Mouse (Mus musculus) kidney, adult 2 months (tissue): ENCODE measurements around the gene Sbk2. TPM values are rescaled to one million over a fixed set of nuclear protein-coding genes. Genes with fewer than 3 reads are reported as not detected.

Experiments used
- DNase-seq: peaks from one replicate; pipeline ENCODE4 v3.0.0; 2021
- H3K27ac ChIP-seq: fragments of 200-500 bp; 2 replicates; pipeline ENCODE4 v1.5.1; 2012; ENCODE audit warnings: low read depth, low read length, control low read depth, inconsistent platforms; ENCODE audit not compliant: insufficient read depth
- H3K27me3 ChIP-seq: fragments of 200-500 bp; replicated peaks from 2 replicates; pipeline ENCODE4 v1.6.1; 2012; ENCODE audit warnings: mild to moderate bottlenecking, moderate library complexity, low read length, inconsistent platforms; ENCODE audit not compliant: control insufficient read depth, insufficient read depth
- H3K36me3 ChIP-seq: fragments of 200-500 bp; 2 replicates; pipeline ENCODE4 v1.6.1; 2012; ENCODE audit warnings: mild to moderate bottlenecking, moderate library complexity, low read length, inconsistent platforms; ENCODE audit not compliant: control insufficient read depth, insufficient read depth
- H3K4me1 ChIP-seq: fragments of 200-500 bp; 2 replicates; pipeline ENCODE4 v1.6.1; 2011; ENCODE audit warnings: low read length; ENCODE audit not compliant: control insufficient read depth, insufficient read depth
- H3K4me3 ChIP-seq: fragments of 200-500 bp; 2 replicates; pipeline ENCODE4 v1.5.1; 2011; ENCODE audit warnings: mild to moderate bottlenecking, low read depth, low read length, control low read depth; ENCODE audit not compliant: insufficient read depth
- CTCF ChIP-seq: fragments of 200-500 bp; conservative IDR thresholded peaks from 2 replicates; pipeline ENCODE4 v1.5.1; 2011; ENCODE audit warnings: low read depth, mild to moderate bottlenecking, control low read depth, low read length, moderate library complexity, mixed read lengths; ENCODE audit not compliant: insufficient read depth, insufficient read length
- POLR2A ChIP-seq: fragments of 200-500 bp; IDR thresholded peaks from one replicate; pipeline ENCODE4 v1.6.1; 2011; ENCODE audit warnings: low read depth, low read length, control low read depth
- WGBS: fragments of 180-500 bp; shearing (Covaris S2); methylation state at CpG from one replicate; pipeline ENCODE4 v1.1.7; 2018; 5-methylcytosine and 5-hydroxymethylcytosine counted together
- polyA plus RNA-seq: library from polyadenylated mRNA; depleted of rRNA; stranded (reverse); fragments of >200 nt; gene quantifications from 2 replicates; pipeline ENCODE4 v1.2.3, GENCODE M21; 2012

Gene Sbk2
- polyA plus RNA-seq, 1 experiment = 1.6 TPM

DNA sequence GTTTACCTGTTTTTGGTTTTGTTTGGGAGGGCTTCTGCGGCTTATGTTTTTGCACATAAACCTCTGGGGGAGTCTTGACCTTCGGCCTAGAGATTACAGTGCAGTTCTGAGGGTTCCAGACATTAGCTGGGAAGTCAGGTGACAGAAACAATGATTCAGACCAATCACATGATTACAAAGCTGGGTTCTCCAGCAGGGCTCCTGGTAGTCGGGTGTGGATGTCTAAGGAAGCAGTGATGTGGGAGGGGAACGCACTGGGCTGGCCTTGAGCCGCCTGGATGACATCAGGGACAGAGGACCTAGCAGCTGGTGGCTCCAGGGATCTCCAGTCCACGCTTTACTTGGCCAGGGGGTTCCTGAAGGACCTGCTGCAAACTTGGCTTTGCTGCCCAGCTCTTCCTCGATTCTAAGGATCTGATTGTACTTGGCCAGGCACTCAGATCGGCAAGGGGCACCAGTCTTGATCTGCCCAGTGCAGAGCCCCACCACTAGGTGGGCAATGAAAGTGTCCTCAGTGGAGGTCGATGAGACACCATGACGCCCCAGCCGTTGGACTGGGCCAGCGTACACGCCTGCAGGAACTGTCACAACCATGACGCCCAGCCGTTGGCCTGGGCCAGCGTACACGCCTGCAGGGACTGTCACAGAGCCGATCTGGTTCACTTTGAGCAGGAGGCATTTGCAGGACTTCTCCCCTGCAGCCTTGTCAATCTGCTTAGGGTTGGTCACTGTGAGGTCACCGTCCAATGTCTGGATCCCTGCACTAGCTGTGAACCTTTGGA lies 13.5 kb downstream of the Sbk2 start:
- Histone ChIP-seq H3K4me1 (no peaks in the 10 kb centered on the region), H3K27me3 (no peaks in the 10 kb centered on the region), H3K27ac (no peak overlapping the region), H3K4me3 (no peak overlapping the region), H3K36me3 (no peaks in the 10 kb centered on the region)
- 84% methylated on average over 19 of the region's 19 CpGs for WGBS
- TF ChIP-seq POLR2A (no peak), CTCF (no peak)
- DNase-seq = no peak

GRCm38 (mm10) chr7:4948386-4948785 lies 15.8 kb downstream of the Sbk2 start:
- Histone ChIP-seq H3K4me1 (no peaks in the 10 kb centered on the region), H3K4me3 (no peak overlapping the region), H3K36me3 (no peaks in the 10 kb centered on the region), H3K27ac (no peak overlapping the region), H3K27me3 (no peaks in the 10 kb centered on the region)
- no peak for TF ChIP-seq CTCF
- TF ChIP-seq POLR2A = no peak
- 71% methylated on average over 6 of the region's 6 CpGs for WGBS
- DNase-seq = no peak

DNA sequence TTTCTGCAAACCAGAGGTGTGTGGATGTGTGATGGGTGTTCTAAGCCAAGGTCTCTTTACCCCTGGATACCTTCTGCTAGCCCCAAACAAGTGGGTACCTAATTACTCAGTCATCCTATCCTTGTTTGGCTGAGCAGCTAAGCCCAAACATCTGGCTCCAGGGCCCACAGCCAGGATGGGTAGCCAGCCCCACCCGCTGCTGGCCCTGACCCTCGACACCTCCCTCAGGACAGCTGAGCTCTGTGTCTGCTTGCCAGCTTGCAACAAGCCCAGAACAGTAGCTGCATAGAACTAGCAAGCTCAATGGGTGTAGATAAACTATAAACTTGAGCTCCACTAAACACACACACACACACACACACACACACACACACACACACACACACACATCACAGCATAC lies 16.4 kb downstream of the Sbk2 start:
- no peak overlapping the region for H3K27ac ChIP-seq
- no peaks in the 10 kb centered on the region for H3K27me3 ChIP-seq
- TF ChIP-seq CTCF = no peak
- no peak for TF ChIP-seq POLR2A
- H3K4me1 ChIP-seq = no peaks in the 10 kb centered on the region
- 38% methylated on average over 2 of the region's 2 CpGs for WGBS
- DNase-seq = no peak
- H3K36me3 ChIP-seq = no peaks in the 10 kb centered on the region
- H3K4me3 ChIP-seq = no peak overlapping the region

- peak overlapping the region; percentile 40 for H3K4me3 ChIP-seq
- no peaks in the 10 kb centered on the region for H3K36me3 ChIP-seq
- TF ChIP-seq CTCF (peak; percentile 98), POLR2A (no peak)
- no peaks in the 10 kb centered on the region for H3K27me3 ChIP-seq
- no peak overlapping the region for H3K27ac ChIP-seq
- no peaks in the 10 kb centered on the region for H3K4me1 ChIP-seq
- peak; percentile 96 for DNase-seq
- WGBS = 12% methylated on average over 15 of the region's 15 CpGs
Measured at GRCm38 (mm10) chr7:4943223-4943815, 20.9 kb downstream of the Sbk2 start.

GRCm38 (mm10) chr7:4942673-4943072 lies 21.5 kb downstream of the Sbk2 start:
- Histone ChIP-seq H3K36me3 (no peaks in the 10 kb centered on the region), H3K27ac (no peak overlapping the region), H3K4me1 (no peaks in the 10 kb centered on the region), H3K4me3 (no peak overlapping the region), H3K27me3 (no peaks in the 10 kb centered on the region)
- TF ChIP-seq POLR2A = no peak
- no peak for TF ChIP-seq CTCF
- 49% methylated on average over 5 of the region's 5 CpGs for WGBS
- DNase-seq = no peak

DNA sequence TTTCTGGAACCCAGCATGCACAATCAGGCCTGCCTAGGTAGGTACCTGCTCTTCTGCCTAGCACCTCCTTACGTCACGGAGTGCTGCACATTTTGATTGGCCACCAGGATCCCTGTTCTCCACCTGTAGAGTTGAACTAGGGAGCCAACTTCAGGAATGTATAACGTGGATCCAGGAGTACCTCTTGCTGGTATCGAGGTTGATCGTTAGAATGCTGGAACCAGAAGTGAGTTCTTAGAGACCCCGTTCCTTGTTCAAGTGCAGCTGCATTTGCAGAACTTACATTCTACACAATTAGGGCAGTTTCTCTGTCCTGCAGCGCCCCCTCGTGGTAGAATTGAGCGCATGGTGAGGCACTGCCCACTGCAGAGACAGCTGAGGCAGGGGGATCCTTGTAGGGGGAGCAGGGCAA lies 24.1 kb downstream of the Sbk2 start:
- TF ChIP-seq POLR2A = no peak
- peak; percentile 91 for TF ChIP-seq CTCF
- H3K27ac ChIP-seq = no peak overlapping the region
- H3K4me1 ChIP-seq = no peaks in the 10 kb centered on the region
- H3K4me3 ChIP-seq = no peak overlapping the region
- H3K36me3 ChIP-seq = no peaks in the 10 kb centered on the region
- no peaks in the 10 kb centered on the region for H3K27me3 ChIP-seq
- WGBS = 19% methylated on average over 9 of the region's 9 CpGs
- peak; percentile 89 for DNase-seq

- Histone ChIP-seq H3K27me3 (no peaks in the 10 kb centered on the region), H3K36me3 (no peaks in the 10 kb centered on the region), H3K4me3 (no peak overlapping the region), H3K27ac (no peak overlapping the region), H3K4me1 (no peaks in the 10 kb centered on the region)
- peak; percentile 76 for DNase-seq
- TF ChIP-seq POLR2A (no peak), CTCF (peak; percentile 92)
- 36% methylated on average over 2 of the region's 2 CpGs for WGBS
Measured at GRCm38 (mm10) chr7:4938456-4938855, 25.8 kb downstream of the Sbk2 start.
